Mouse (Mus musculus) thymus, postnatal 4 days (tissue): ENCODE results near the gene Lipt1.

Experiments used
- DNase-seq: peaks from one replicate; pipeline ENCODE4 v3.0.0; 2021

The Lipt1 gene

GRCm38 (mm10) chr1:37871704-37872103, at the start of gene Lipt1:
TSS of gene Lipt1 (plus strand) at chr1:37871738.
- peak; percentile 25 for DNase-seq

GRCm38 (mm10) chr1:37831681-37832080, 39.9 kb upstream of the Lipt1 start:
- no peak for DNase-seq

GRCm38 (mm10) chr1:37846878-37847277, 24.7 kb upstream of the Lipt1 start:
- DNase-seq = no peak

- DNase-seq = no peak
Observed at GRCm38 (mm10) chr1:37850696-37851095, 20.8 kb upstream of the Lipt1 start.

GRCm38 (mm10) chr1:37864511-37865400, 6.8 kb upstream of the Lipt1 start:
- DNase-seq = peak; percentile 100

GRCm38 (mm10) chr1:37865401-37866215, 5.9 kb upstream of the Lipt1 start:
- DNase-seq = no peak

GRCm38 (mm10) chr1:37866286-37866685, 5.3 kb upstream of the Lipt1 start, which contains the start of gene Tsga10:
TSS of gene Tsga10 (minus strand) at chr1:37866429.
- DNase-seq = no peak

GRCm38 (mm10) chr1:37867056-37867455, 4.5 kb upstream of the Lipt1 start:
- peak; percentile 74 for DNase-seq

GRCm38 (mm10) chr1:37867684-37868322, 3.7 kb upstream of the Lipt1 start:
- DNase-seq = no peak

- no peak for DNase-seq
Observed at GRCm38 (mm10) chr1:37868640-37869039, 2.9 kb upstream of the Lipt1 start.

- DNase-seq = no peak
Observed at GRCm38 (mm10) chr1:37869362-37869761, 2.2 kb upstream of the Lipt1 start.

- peak; percentile 92 for DNase-seq
Observed at GRCm38 (mm10) chr1:37872131-37873067, 861 bp downstream of the Lipt1 start.

GRCm38 (mm10) chr1:37873157-37873556, 1.6 kb downstream of the Lipt1 start:
- no peak for DNase-seq

GRCm38 (mm10) chr1:37877736-37878460, 6.4 kb downstream of the Lipt1 start:
- DNase-seq = no peak

- DNase-seq = no peak
Observed at GRCm38 (mm10) chr1:37883411-37883810, 11.9 kb downstream of the Lipt1 start.

- peak; percentile 50 for DNase-seq
Observed at GRCm38 (mm10) chr1:37884451-37884850, 12.9 kb downstream of the Lipt1 start.

- no peak for DNase-seq
Observed at GRCm38 (mm10) chr1:37889206-37889605, 17.7 kb downstream of the Lipt1 start.

- DNase-seq = peak; percentile 88
Observed at GRCm38 (mm10) chr1:37890025-37890652, 18.6 kb downstream of the Lipt1 start, which contains the start of the genes Mitd1 and Mrpl30. TSS of gene Mitd1 (minus strand) at chr1:37890411. TSS of gene Mrpl30 (plus strand) at chr1:37890477.

GRCm38 (mm10) chr1:37891400-37891799, 19.9 kb downstream of the Lipt1 start:
- DNase-seq = no peak

- no peak for DNase-seq
Observed at GRCm38 (mm10) chr1:37894606-37895005, 23.1 kb downstream of the Lipt1 start.

GRCm38 (mm10) chr1:37899816-37900215, 28.3 kb downstream of the Lipt1 start:
- DNase-seq = no peak
